Mouse (Mus musculus): ENCODE data around the gene AB124611. TPM values are rescaled to one million over a fixed set of nuclear protein-coding genes. Genes with fewer than 3 reads are reported as not detected.
"Not testable (repeated sequence)": the region's sequence is repeated elsewhere in the genome, so short reads cannot be mapped to it uniquely, and the experiment has no call there.

AB124611 gene
- polyA plus RNA-seq, 1 experiment from 2014 or later, result 2.9 TPM

- H3K4me2 ChIP-seq (ENCODE audit: low read length), result peak overlapping the region; percentile 76
- peak overlapping the region; percentile 73 for H3K9ac ChIP-seq (ENCODE audit: low read length)
- H3K4me1 ChIP-seq (ENCODE audit: control insufficient read depth in 2 of 2, insufficient read depth in 2 of 2, low read length in 2 of 2), result peaks cover 10 to 12% of the 10 kb centered on the region in 2 experiments
- no peak for ATAC-seq (ENCODE audit: insufficient number of reproducible peaks, insufficient read depth, low FRiP score, low read depth)
- H3K27ac ChIP-seq (replicated peaks in 1 of 2; ENCODE audit: control insufficient read depth in 1 of 2, insufficient read depth in 1 of 2, low read depth in 2 of 2, low read length in 2 of 2), result no peak overlapping the region
- peaks cover 51% of the 10 kb centered on the region for H3K36me3 ChIP-seq (ENCODE audit: control insufficient read depth, insufficient read depth, low read length)
- peak overlapping the region; percentile 55 to 93; a peak in 3 of 4 replicates for H3K4me3 ChIP-seq (ENCODE audit: control insufficient read depth in 1 of 2, insufficient read depth in 1 of 2, low read depth in 1 of 2, low read length in 2 of 2)
- H3K9me3 ChIP-seq (ENCODE audit: control insufficient read depth, low read length), result no peaks in the 10 kb centered on the region
- WGBS, result 79% methylated on average over 7 of the region's 7 CpGs
- H3K27me3 ChIP-seq (ENCODE audit: control insufficient read depth, insufficient read depth, low read length), result no peaks in the 10 kb centered on the region
Measured at GRCm38 (mm10) chr9:21508871-21509404, 17.0 kb upstream of the AB124611 start.

- H3K27ac ChIP-seq (replicated peaks in 1 of 2; ENCODE audit: control insufficient read depth in 1 of 2, insufficient read depth in 1 of 2, low read depth in 2 of 2, low read length in 2 of 2), result peak within 1 kb of the TSS; percentile 91 to 94
- peak within 1 kb of the TSS; percentile 73 for H3K9ac ChIP-seq (ENCODE audit: low read length)
- H3K27me3 ChIP-seq (ENCODE audit: control insufficient read depth, insufficient read depth, low read length), result no peaks in the 10 kb centered on the region
- ATAC-seq (ENCODE audit: insufficient number of reproducible peaks, insufficient read depth, low FRiP score, low read depth), result peak; percentile 94
- H3K4me3 ChIP-seq (ENCODE audit: control insufficient read depth in 1 of 2, insufficient read depth in 1 of 2, low read depth in 1 of 2, low read length in 2 of 2), result peak within 1 kb of the TSS; percentile 55 to 93
- peak within 1 kb of the TSS; percentile 76 for H3K4me2 ChIP-seq (ENCODE audit: low read length)
- peaks cover 40% of the 10 kb centered on the region for H3K36me3 ChIP-seq (ENCODE audit: control insufficient read depth, insufficient read depth, low read length)
- no peaks in the 10 kb centered on the region for H3K9me3 ChIP-seq (ENCODE audit: control insufficient read depth, low read length)
- peaks cover 10 to 12% of the 10 kb centered on the region in 2 experiments for H3K4me1 ChIP-seq (ENCODE audit: control insufficient read depth in 2 of 2, insufficient read depth in 2 of 2, low read length in 2 of 2)
- WGBS, result under 1% methylated on average over 44 of the region's 44 CpGs
Measured at GRCm38 (mm10) chr9:21509772-21510688, 15.9 kb upstream of the AB124611 start, which contains the start of gene Tmed1. Gene Tmed1, minus strand, starts transcription at chr9:21510252.

GRCm38 (mm10) chr9:21510689-21511015, 15.3 kb upstream of the AB124611 start:
- WGBS, result 2% methylated on average over 7 of the region's 7 CpGs
- ATAC-seq (ENCODE audit: insufficient number of reproducible peaks, insufficient read depth, low FRiP score, low read depth), result no peak

GRCm38 (mm10) chr9:21511052-21511451, 14.9 kb upstream of the AB124611 start:
- Histone ChIP-seq H3K9me3 (ENCODE audit: control insufficient read depth, low read length) (no peaks in the 10 kb centered on the region), H3K4me1 (ENCODE audit: control insufficient read depth in 2 of 2, insufficient read depth in 2 of 2, low read length in 2 of 2) (peaks cover 10 to 12% of the 10 kb centered on the region in 2 experiments), H3K36me3 (ENCODE audit: control insufficient read depth, insufficient read depth, low read length) (peaks cover 30% of the 10 kb centered on the region), H3K27me3 (ENCODE audit: control insufficient read depth, insufficient read depth, low read length) (no peaks in the 10 kb centered on the region), H3K4me3 (ENCODE audit: control insufficient read depth in 1 of 2, insufficient read depth in 1 of 2, low read depth in 1 of 2, low read length in 2 of 2) (peak overlapping the region; percentile 55 to 93; a peak in 2 of 4 replicates), H3K9ac (ENCODE audit: low read length) (peak overlapping the region; percentile 73), H3K4me2 (ENCODE audit: low read length) (peak overlapping the region; percentile 76), H3K27ac (replicated peaks in 1 of 2; ENCODE audit: control insufficient read depth in 1 of 2, insufficient read depth in 1 of 2, low read depth in 2 of 2, low read length in 2 of 2) (peak overlapping the region; percentile 87 to 91)
- WGBS, result 79% methylated on average over 9 of the region's 9 CpGs
- ATAC-seq (ENCODE audit: insufficient number of reproducible peaks, insufficient read depth, low FRiP score, low read depth), result no peak

More at GRCm38 (mm10) chr9:21510689-21511015, 15.3 kb upstream of the AB124611 start:
- Histone ChIP-seq H3K4me2 (ENCODE audit: low read length) (peak overlapping the region; percentile 76), H3K4me1 (ENCODE audit: control insufficient read depth in 2 of 2, insufficient read depth in 2 of 2, low read length in 2 of 2) (peaks cover 10 to 12% of the 10 kb centered on the region in 2 experiments), H3K27me3 (ENCODE audit: control insufficient read depth, insufficient read depth, low read length) (no peaks in the 10 kb centered on the region), H3K27ac (replicated peaks in 1 of 2; ENCODE audit: control insufficient read depth in 1 of 2, insufficient read depth in 1 of 2, low read depth in 2 of 2, low read length in 2 of 2) (peak overlapping the region; percentile 87 to 91), H3K4me3 (ENCODE audit: control insufficient read depth in 1 of 2, insufficient read depth in 1 of 2, low read depth in 1 of 2, low read length in 2 of 2) (peak overlapping the region; percentile 55 to 93), H3K9ac (ENCODE audit: low read length) (peak overlapping the region; percentile 73), H3K36me3 (ENCODE audit: control insufficient read depth, insufficient read depth, low read length) (peaks cover 34% of the 10 kb centered on the region), H3K9me3 (ENCODE audit: control insufficient read depth, low read length) (no peaks in the 10 kb centered on the region)

GRCm38 (mm10) chr9:21513466-21513865, 12.5 kb upstream of the AB124611 start:
- H3K9ac ChIP-seq (ENCODE audit: low read length), result no peak overlapping the region
- no peak overlapping the region for H3K27ac ChIP-seq (replicated peaks in 1 of 2; ENCODE audit: control insufficient read depth in 1 of 2, insufficient read depth in 1 of 2, low read depth in 2 of 2, low read length in 2 of 2)
- no peak for ATAC-seq (ENCODE audit: insufficient number of reproducible peaks, insufficient read depth, low FRiP score, low read depth)
- no peaks in the 10 kb centered on the region for H3K9me3 ChIP-seq (ENCODE audit: control insufficient read depth, low read length)
- peaks cover 10 to 12% of the 10 kb centered on the region in 2 experiments for H3K4me1 ChIP-seq (ENCODE audit: control insufficient read depth in 2 of 2, insufficient read depth in 2 of 2, low read length in 2 of 2)
- 93% methylated on average over 4 of the region's 4 CpGs for WGBS
- peaks cover 6% of the 10 kb centered on the region for H3K36me3 ChIP-seq (ENCODE audit: control insufficient read depth, insufficient read depth, low read length)
- H3K27me3 ChIP-seq (ENCODE audit: control insufficient read depth, insufficient read depth, low read length), result no peaks in the 10 kb centered on the region
- H3K4me2 ChIP-seq (ENCODE audit: low read length), result no peak overlapping the region
- H3K4me3 ChIP-seq (ENCODE audit: control insufficient read depth in 1 of 2, insufficient read depth in 1 of 2, low read depth in 1 of 2, low read length in 2 of 2), result no peak overlapping the region

GRCm38 (mm10) chr9:21517947-21518495, 8.0 kb upstream of the AB124611 start:
- no peak for ATAC-seq (ENCODE audit: insufficient number of reproducible peaks, insufficient read depth, low FRiP score, low read depth)

GRCm38 (mm10) chr9:21518690-21519089, 7.3 kb upstream of the AB124611 start:
- 85% methylated on average over 6 of the region's 6 CpGs for WGBS
- not testable (repeated sequence) for ATAC-seq (ENCODE audit: insufficient number of reproducible peaks, insufficient read depth, low FRiP score, low read depth); H3K4me3 ChIP-seq (ENCODE audit: control insufficient read depth in 1 of 2, insufficient read depth in 1 of 2, low read depth in 1 of 2, low read length in 2 of 2); H3K27ac ChIP-seq (replicated peaks in 1 of 2; ENCODE audit: control insufficient read depth in 1 of 2, insufficient read depth in 1 of 2, low read depth in 2 of 2, low read length in 2 of 2); H3K9ac ChIP-seq (ENCODE audit: low read length); H3K27me3 ChIP-seq (ENCODE audit: control insufficient read depth, insufficient read depth, low read length); H3K36me3 ChIP-seq (ENCODE audit: control insufficient read depth, insufficient read depth, low read length); H3K9me3 ChIP-seq (ENCODE audit: control insufficient read depth, low read length); H3K4me2 ChIP-seq (ENCODE audit: low read length); H3K4me1 ChIP-seq (ENCODE audit: control insufficient read depth in 2 of 2, insufficient read depth in 2 of 2, low read length in 2 of 2)

More at GRCm38 (mm10) chr9:21517947-21518495, 8.0 kb upstream of the AB124611 start:
- Histone ChIP-seq H3K4me3 (ENCODE audit: control insufficient read depth in 1 of 2, insufficient read depth in 1 of 2, low read depth in 1 of 2, low read length in 2 of 2) (no peak overlapping the region), H3K9me3 (ENCODE audit: control insufficient read depth, low read length) (no peaks in the 10 kb centered on the region), H3K36me3 (ENCODE audit: control insufficient read depth, insufficient read depth, low read length) (no peaks in the 10 kb centered on the region), H3K4me2 (ENCODE audit: low read length) (no peak overlapping the region), H3K27ac (replicated peaks in 1 of 2; ENCODE audit: control insufficient read depth in 1 of 2, insufficient read depth in 1 of 2, low read depth in 2 of 2, low read length in 2 of 2) (no peak overlapping the region), H3K27me3 (ENCODE audit: control insufficient read depth, insufficient read depth, low read length) (no peaks in the 10 kb centered on the region), H3K4me1 (ENCODE audit: control insufficient read depth in 2 of 2, insufficient read depth in 2 of 2, low read length in 2 of 2) (no peaks in the 10 kb centered on the region), H3K9ac (ENCODE audit: low read length) (no peak overlapping the region)
- WGBS, result 73% methylated on average over 6 of the region's 6 CpGs
